Mouse (Mus musculus) hematopoietic stem cell, adult 5-6 weeks (primary cell): ENCODE results near the gene 0610040J01Rik. TPM values are rescaled to one million over a fixed set of nuclear protein-coding genes. Genes with fewer than 3 reads are reported as not detected.
A peak's percentile ranks its signal among the peaks of the same experiment; 100 is the strongest.
"Not testable (repeated sequence)": the region's sequence is repeated elsewhere in the genome, so short reads cannot be mapped to it uniquely, and the experiment has no call there.

ENCODE experiments used
- ATAC-seq, 2 experiments: fragments of 125-278 bp in 1 of 2; replicated peaks in 1 of 2; 2 replicates each; pipeline ENCODE4 v1.8.0; 2016 to 2017; ENCODE audit warnings: inconsistent platforms in 2 of 2, mild to moderate bottlenecking in 2 of 2, moderate number of reproducible peaks in 2 of 2, low read depth in 1 of 2, moderate TSS enrichment in 1 of 2; ENCODE audit not compliant: low FRiP score in 2 of 2, poor library complexity in 2 of 2, severe bottlenecking in 2 of 2, insufficient read depth in 1 of 2, low TSS enrichment in 1 of 2
- total RNA-seq: library from RNA; stranded (forward); fragments of 172-1452, 232-1000 nt; gene quantifications from 2 replicates; pipeline ENCODE4 v1.2.3, GENCODE M21; 2017

Gene 0610040J01Rik
- total RNA-seq, 1 experiment from 2014 or later, result not detected

DNA sequence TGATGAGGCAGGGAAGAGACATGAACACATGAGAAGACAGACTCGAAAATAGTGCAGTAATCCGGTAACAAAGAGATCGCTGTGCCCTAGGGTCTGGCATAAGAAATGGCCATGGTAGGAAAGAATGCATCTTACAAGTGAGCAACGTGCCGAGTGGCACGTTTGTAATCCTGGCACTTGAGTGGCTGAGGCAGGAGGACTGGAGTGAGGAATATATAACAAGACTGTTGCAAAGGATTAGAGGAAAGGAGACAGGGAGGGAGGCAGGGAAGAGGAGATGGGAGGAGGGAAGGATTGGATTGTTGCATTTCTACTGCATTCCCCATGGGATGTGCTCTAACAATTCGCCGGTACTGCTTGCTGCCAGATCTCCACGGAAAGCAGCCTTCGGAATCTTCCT, 66.9 kb downstream of the 0610040J01Rik start:
- ATAC-seq, result no peak

DNA sequence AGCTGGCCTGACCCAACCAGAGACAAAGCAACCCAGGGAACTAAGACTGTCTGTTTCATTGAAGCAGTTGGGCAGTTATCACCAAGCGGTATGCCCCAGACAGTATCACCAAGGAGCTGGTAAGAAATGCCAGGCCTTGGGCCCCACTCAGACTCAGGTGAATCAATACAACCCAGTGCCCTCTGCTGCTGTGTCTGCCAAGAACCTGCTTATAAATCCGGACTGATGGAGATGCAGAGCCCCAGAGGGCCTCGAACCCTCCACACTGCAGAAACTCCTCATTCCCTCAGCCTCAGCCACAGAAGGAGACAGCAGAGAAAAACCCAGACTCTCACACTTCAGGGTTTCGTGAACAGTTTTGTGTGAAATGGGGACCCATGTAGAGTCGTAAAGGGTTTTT, 74.1 kb downstream of the 0610040J01Rik start:
- no peak for ATAC-seq

DNA sequence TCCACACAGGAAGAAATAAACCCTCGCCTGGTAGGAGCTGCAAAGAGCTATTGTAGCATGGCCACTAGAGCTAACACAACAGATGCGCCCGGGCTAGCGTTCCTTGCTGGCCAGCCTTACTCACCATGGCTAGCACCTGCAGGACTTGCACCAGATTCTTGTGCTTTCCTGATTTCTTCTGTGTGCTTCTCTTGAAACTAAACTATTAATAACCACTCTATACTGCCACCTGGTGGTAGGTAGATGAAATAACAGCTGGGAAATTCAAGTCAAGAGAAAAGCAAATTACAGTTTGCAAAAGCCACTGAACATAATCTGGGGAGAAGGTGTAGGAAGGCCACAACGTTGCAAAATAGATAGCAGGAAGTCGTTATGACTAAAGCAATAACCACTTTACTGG, 74.5 kb downstream of the 0610040J01Rik start:
- ATAC-seq, result peak; percentile 27 to 56; a peak in 1 of 4 replicates

DNA sequence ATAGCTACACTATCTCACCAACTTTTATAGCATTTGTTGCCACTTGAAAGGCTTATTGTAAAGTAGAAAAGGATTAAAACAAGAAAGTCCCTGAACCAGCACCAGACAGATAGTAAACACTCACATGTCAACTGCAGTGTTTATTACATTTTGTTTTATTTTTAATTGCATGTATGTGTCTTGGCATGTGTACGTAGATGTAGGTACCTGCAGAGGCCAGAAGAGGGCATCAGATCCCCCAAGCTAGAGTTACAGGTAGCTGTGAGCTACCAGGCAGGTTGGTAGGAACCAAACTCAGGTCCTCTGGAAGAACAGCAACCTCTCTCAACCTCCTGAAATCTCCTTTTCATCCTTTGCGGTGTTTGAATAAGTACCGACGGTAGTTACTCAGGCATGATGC, 74.9 kb downstream of the 0610040J01Rik start:
- 0 out of 4 replicates have a peak, but pooled peaks of 1 of the 2 experiments have one; percentile 27 for ATAC-seq

DNA sequence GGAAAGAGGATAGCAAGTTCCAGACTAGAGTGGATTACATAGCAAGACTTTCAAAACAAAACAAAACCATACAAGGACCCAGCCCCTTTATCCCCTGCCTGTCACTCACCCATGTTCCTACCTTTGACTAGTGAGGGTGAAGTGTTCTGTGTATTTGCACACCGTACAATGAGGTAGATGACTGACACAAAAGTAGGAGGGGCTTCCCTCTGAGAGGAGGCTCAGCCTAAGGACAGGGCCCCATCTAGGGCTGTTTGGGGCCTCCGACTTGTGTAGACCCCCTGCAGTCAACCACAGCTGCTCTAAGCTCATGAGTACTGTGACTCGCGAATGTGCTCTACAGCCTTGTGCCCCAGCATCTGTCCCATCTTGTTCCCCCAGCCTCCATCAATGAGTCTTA, 79.1 kb downstream of the 0610040J01Rik start:
- no peak for ATAC-seq

DNA sequence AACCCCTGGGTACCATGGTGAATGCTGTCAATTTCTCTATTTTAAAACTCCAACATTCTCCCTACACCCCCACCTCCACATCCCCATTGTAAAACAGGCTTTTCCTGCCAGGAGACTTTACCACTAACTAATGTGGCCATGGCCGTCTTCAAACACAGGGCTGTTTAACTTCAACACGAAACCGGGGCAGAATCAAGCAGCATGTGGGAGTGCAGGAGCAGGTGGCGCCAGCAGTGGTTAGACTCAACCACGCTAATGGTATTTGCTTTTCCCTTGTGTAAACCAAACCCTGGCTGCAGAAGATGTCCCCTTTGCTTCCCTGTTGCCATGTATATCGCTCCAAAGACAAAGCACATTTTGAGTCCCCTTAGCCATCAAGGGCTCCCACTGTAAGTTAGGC, 79.7 kb downstream of the 0610040J01Rik start:
- ATAC-seq, result no peak

DNA sequence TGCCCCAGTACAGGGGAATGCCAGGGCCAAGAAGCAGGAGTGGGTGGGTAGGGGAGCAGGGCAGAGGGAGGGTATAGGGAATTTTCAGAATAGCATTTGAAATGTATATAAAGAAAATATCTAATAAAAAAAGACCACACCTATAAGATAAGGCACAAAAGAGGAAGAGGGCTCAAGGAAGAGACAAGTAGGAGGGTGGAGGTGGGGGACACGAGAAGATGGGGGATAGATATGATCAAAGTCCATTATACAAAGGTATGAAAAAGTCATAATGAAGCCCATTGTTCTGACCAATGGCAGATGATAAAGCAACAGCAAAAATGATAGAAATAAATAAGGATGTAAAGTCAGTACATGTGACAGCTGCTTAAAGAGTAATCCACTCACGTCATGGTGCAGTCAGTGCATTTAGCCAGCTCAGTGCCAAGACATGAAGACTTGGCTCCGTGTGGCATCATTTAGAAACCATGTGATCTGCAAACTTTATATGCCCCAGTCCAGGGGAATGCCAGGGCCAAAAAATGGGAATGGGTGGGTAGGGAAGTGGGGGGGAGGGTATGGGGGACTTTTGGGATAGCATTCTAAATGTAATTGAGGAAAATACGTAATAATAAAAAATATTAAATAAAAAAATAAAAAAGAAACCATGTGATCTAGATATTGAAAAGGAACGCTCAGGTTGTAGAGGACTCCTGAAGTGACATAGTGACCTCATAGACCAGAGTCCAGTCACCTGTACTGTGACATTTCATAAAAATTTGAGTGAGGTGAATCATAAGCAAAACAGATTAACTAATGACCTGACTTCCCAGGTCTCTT, 85.0 kb downstream of the 0610040J01Rik start:
- not testable (repeated sequence) for ATAC-seq

DNA sequence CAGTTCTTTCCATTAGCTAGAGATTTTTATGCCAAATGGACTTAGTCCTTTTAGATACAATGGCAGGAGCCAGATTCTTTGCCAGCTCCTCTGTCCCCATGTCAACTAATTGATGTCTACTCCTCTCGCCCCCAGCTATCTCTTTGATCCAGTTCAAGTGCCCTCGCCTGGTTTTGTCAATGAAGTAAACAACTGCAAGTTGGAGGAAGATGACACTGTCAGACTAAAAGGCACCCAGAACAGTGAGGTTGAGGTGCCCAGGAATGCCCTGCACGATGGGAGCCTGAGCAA, 85.6 kb downstream of the 0610040J01Rik start:
- ATAC-seq, result no peak

DNA sequence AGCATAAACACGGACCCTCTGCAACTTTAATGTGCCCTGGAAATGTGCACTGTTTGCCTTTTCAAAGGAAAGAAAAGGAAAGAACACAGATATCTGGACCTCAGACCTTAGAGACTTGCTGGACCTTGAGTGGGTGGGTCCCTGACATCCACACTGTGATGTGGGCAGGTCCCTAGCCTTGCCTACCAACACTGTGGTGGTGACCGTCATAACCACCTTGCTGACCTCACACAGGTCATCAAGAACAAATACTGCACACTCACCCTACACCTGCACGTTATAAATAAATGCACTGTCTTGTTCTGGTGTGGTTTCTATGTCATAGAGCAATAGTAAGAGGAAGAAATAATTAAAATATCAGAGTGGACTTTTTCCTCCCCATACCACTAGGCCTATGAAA, 91.2 kb downstream of the 0610040J01Rik start:
- ATAC-seq, result no peak

DNA sequence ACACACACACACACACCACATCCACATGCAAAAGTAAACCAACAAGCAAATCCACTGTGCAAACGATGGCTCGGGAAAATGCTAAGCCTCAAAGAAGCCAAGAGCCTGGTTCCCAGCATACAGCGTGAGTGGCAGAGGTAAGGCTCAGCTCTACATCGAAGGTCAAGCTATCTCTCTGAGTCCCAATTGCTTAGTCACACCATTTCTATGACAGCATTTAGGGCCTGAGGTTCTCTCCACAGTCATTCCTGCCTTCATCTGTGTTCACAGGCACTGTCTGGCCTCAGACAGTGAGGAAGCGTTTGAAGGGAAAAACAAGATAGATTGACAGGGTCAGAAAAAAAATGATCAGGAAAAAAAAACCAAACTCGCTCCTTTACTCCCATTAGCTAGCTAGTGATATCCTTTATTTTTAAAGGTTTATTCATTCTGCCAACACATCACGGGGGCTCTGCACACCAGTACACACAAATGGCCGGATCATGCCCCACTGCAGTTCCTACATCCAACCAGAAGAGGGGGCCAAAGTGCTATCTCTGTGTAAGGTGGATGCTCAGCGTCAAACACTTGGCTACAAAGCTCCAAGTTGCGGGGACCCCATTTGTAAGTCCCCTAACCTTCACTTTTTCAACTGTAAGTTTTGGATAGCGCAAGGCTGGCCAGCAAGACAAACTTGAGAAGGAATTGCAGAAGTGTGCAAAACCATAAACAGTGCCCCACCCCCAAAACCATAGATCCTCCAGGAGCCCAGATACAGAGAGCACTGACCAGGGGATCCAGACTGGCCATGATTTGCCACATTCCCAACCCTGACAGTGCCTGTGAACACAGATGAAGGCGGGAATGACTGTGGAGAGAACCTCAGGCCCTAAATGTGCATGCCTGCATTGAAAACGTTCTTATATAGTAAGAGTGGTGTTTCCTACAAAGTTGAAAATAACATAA, 94.3 kb downstream of the 0610040J01Rik start:
- ATAC-seq, result peak; percentile 83 to 95

DNA sequence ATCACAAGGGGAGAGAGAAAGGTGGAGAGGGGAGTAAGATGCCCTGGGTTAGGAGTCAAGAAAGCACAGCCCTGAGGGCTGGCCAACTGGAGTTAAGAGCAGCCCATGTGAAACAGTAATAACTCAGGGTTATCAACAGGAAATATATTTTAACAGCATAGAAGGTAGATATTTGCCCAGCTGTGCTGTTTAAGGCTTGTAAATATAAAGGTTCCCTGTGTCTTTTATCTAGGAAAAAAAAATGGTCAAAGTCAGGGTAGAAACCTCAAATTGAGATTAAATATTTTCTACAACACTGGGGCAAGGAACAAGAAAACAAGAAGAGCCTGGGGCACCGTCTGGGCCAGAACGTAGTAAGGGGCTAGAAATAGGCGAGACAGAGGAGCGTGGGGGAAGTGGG, 95.3 kb downstream of the 0610040J01Rik start:
- ATAC-seq, result no peak

DNA sequence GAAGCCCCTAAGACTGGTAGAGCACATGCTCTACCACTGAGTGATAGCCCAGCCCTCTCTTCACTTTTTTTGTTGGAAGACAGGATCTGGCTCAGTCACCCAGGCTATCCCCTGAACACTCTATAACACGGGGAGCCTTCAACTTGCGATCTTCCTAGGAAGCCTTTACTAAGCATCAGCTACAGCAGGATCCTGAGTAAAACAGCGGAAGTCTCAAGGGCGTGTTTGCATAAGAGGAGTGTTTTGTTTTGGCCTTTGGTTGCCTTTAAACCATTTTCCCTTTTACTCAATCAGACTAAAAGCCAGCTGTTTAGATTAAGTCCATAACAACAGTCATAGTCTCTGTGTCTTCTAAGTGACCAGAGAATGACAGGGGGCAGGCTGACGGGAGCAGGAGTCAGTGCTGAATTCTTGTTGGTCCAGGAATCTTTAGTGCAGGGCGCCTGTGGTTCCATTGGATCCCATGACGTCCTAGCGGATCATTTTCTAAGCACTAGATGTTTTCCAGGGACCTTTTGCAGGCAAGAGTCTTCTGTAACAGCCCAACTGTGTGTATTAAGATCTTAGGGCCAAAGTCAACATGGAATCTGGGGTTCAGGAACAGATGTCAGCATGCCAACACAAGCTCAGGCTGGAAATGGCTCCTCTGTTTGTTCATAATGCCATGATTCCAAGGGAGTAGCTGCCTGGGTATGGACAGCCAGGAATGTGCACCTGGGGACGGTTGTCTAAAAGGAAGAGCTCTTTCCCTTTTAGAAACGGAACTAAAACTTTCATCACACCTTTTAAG, 98.2 kb downstream of the 0610040J01Rik start:
- ATAC-seq, result no peak

DNA sequence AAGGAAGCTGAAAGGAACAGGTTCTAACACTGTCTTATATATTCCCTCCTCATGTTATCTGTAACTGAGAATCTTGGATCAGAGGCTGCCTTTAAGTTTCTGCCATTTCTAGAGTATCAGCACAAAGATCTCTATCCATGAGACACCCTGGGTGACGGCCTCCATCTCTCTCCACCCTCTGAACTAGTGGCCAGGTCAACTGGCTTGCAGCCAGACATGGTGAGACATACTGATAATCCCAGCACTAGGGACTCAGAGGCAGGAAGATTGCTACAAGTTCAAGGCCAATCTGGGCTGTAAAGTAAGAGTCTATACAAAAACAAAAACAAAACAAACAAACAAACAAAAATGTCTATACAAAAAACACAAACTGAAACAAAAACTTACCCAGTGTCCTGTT, 102.7 kb downstream of the 0610040J01Rik start:
- ATAC-seq, result no peak

DNA sequence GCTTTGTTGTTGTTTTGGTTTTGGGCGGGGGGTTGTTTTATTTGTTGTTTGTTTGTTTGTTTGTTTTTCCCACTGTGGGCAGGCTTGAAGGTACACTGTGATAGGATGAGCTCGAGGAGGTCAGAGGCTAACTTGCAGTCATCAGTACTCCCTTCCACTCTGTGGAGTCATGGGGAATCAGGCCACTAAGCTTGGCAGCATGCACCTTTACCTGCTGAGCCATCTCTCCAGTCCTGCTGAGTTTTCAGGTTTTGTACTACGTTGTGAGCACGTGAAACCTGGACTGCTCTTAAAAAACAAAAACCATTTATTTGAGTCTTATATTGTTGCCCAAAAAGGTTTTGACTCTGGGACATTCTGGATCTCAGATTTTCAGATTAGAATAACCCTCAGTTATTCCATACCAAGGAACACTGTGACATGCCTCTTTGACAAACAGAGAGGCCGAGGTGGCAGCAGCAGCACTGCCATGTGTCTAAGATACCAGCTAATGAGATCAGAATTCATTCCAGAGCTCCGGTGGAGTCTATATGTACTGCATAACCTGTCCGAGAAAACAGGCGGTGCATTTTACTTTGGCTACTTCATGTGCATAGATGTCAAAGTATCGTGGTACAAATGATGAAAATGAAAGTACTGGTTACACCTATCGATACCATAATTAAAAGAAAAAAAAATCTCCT, 104.4 kb downstream of the 0610040J01Rik start:
- ATAC-seq, result no peak

DNA sequence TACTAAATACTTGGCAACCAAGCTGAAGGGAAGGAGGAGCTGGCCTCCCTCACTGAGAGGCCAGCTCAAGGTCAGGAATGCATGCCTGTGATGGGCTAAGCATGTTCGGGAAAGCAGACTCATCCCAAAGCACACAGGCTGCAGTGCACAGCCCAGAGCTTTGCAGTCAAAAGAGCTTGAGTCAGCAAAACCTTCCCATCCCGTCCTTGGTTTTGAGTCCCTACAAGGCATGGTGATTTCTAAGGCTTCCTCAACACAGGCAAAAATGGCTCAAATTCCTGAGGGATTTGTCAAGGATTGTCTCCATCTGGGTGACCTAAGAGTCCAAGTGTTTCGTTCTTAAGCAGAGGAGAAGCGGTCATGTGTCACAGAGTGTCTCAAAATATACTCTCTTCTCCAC, 106.0 kb downstream of the 0610040J01Rik start:
- no peak for ATAC-seq

DNA sequence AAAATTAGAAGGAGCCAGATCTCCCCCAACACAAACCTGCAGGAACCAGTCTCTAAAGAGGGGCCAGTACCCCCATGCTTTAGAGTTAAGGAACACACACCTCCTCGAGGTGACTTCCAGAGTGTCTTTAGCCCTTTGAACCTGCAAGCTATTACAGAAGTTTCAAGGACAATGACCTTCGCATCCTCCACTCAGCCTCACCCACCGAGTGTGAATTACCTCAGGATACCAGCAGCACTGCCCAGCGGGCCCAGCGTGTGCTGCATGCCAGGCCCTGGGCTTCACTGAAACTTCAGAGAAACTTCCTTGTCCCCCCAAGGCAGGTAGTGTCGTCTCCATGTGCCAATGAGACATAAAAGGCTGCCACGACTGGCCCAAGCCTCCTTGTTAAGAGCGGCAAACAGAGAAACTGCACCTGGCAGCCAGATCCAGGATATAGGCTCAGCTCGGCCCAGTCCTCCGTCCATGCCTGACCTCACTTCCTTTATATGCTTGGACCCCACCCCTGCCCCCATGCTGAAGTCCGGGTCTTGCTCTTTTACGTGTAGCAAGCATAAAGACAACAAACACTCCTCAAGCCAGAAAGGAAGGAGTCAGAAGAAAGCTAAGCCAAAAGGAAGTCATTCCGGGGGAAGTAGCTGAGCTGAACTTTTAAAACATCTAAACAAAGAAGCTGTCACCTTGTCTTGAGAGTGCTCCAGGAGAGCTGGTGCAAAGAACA, 111.3 kb downstream of the 0610040J01Rik start:
- ATAC-seq, result no peak
